9 mouse cellular contexts compared by ENCODE assay signal in the genomic region with DNA sequence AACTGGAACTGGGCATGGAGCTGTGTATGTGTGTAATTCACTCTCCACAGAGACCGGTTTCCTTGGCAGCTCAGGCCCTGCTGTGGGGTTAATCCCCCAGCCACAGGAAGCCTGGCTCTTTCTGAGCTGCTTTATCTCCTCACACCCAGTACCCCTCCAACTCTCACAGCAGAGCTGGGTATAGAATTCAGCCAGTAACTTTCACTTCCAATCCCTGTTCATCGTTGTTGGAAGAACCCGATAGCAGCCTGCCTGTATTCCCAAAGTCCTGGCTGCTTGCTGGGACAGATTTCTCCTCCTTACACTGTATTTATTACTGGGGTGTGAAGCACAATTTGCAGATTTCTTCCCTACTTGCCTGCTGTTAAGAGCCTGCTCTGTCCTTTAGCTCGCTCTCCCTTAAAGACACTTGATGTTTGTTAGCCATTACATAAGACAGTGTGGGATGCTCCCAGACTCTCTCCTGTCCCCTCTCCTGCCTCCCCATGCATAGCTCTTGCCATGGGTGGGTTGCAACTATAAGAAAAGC.
DNase-seq lines count a peak whose midpoint lies in the region; ATAC-seq and TF ChIP-seq lines count a peak whose summit lies in the region.
"Had no signal": no experiment of that assay in that cellular context is flagged by ENCODE, and none has a peak within 500 bp of the region (broad histone marks: within the 10 kb centered on the region; RNA-seq: fewer than 3 reads in every experiment).

No protein-coding gene starts in this region.

- H3K27ac ChIP-seq in heart, embryonic 15.5 days: 0 out of 2 replicates have a peak overlapping the region, but pooled peaks have one; percentile 19
- no peak overlapping the region for H3K27ac ChIP-seq in heart, embryonic 11.5 days (ENCODE audit: low read depth, low read length)
- peak overlapping the region; percentile 74 for H3K27ac ChIP-seq in olfactory bulb, adult 2 months (ENCODE audit: insufficient read depth, low read depth, low read length)
- H3K27ac ChIP-seq in kidney, embryonic 16.5 days (ENCODE audit: low read length): no peak overlapping the region
- H3K27ac ChIP-seq: limb, embryonic 12.5 days had no signal

- no peak for TF ChIP-seq POLR2A in olfactory bulb, adult 2 months (IDR thresholded peaks at IDR 0.05; ENCODE audit: insufficient read depth, low read depth, low read length)

- ATAC-seq in heart, embryonic 15.5 days (replicated peaks; ENCODE audit: insufficient number of reproducible peaks, insufficient read depth, low FRiP score, low read depth): no peak
- no peak for ATAC-seq in heart, embryonic 11.5 days (replicated peaks; ENCODE audit: insufficient number of reproducible peaks, low FRiP score, low TSS enrichment)
- no peak for ATAC-seq in kidney, embryonic 16.5 days (ENCODE audit: low FRiP score, low TSS enrichment)

- DNase-seq in cerebellum, postnatal 10 days: peak; percentile 59 to 68
- DNase-seq in layer of hippocampus, adult 8-10 months (ENCODE audit: low spot score in 2 of 2): peak; percentile 10 to 14
- no peak for DNase-seq in adrenal gland, adult 8-10 months
- no peak for DNase-seq in gastrocnemius, postnatal 10 days

- H3K36me3 ChIP-seq in heart, embryonic 15.5 days: no peaks in the 10 kb centered on the region
- no peaks in the 10 kb centered on the region for H3K36me3 ChIP-seq in heart, embryonic 11.5 days (ENCODE audit: control insufficient read depth, insufficient read depth, low read length)
- no peaks in the 10 kb centered on the region for H3K36me3 ChIP-seq in kidney, embryonic 16.5 days (ENCODE audit: insufficient read depth, low read length)
- H3K36me3 ChIP-seq: limb, embryonic 12.5 days had no signal

- no peak for TF ChIP-seq CTCF in olfactory bulb, adult 2 months (IDR thresholded peaks at IDR 0.05; ENCODE audit: insufficient read depth, low read depth, low read length)

- no peak overlapping the region for H3K4me3 ChIP-seq in heart, embryonic 15.5 days
- no peak overlapping the region for H3K4me3 ChIP-seq in heart, embryonic 11.5 days (ENCODE audit: low read depth, low read length)
- no peak overlapping the region for H3K4me3 ChIP-seq in olfactory bulb, adult 2 months (ENCODE audit: insufficient read depth, low read depth, low read length)
- no peak overlapping the region for H3K4me3 ChIP-seq in kidney, embryonic 16.5 days (ENCODE audit: low read length)
- H3K4me3 ChIP-seq: limb, embryonic 12.5 days had no signal

- no peak overlapping the region for H3K9ac ChIP-seq in heart, embryonic 15.5 days
- H3K9ac ChIP-seq in heart, embryonic 11.5 days (ENCODE audit: low read depth, low read length): no peak overlapping the region
- H3K9ac ChIP-seq in kidney, embryonic 16.5 days (replicated peaks; ENCODE audit: low read length): no peak overlapping the region
- H3K9ac ChIP-seq: limb, embryonic 12.5 days had no signal

- no peaks in the 10 kb centered on the region for H3K9me3 ChIP-seq in heart, embryonic 15.5 days (replicated peaks)
- no peaks in the 10 kb centered on the region for H3K9me3 ChIP-seq in heart, embryonic 11.5 days (replicated peaks; ENCODE audit: control insufficient read depth, low read length)
- H3K9me3 ChIP-seq in kidney, embryonic 16.5 days (ENCODE audit: low read length): no peaks in the 10 kb centered on the region
- H3K9me3 ChIP-seq: limb, embryonic 12.5 days had no signal

- WGBS in heart, embryonic 15.5 days: 38% methylated on average over 4 of the region's 4 CpGs
- whole genome bisulfite sequencing in heart, embryonic 11.5 days (ENCODE audit: insufficient replicate concordance): 24% methylated on average over 4 of the region's 4 CpGs
- 18% methylated on average over 4 of the region's 4 CpGs for WGBS in olfactory bulb, adult 2 months
- 56% methylated on average over 4 of the region's 4 CpGs for WGBS in kidney, embryonic 16.5 days

- H3K27me3 ChIP-seq in heart, embryonic 15.5 days: no peaks in the 10 kb centered on the region
- H3K27me3 ChIP-seq in heart, embryonic 11.5 days (ENCODE audit: control insufficient read depth, insufficient read depth, low read length): no peaks in the 10 kb centered on the region
- H3K27me3 ChIP-seq in kidney, embryonic 16.5 days (ENCODE audit: insufficient read depth, low read length): no peaks in the 10 kb centered on the region
- H3K27me3 ChIP-seq: limb, embryonic 12.5 days had no signal

- no peak overlapping the region for H3K4me2 ChIP-seq in heart, embryonic 15.5 days
- H3K4me2 ChIP-seq in heart, embryonic 11.5 days: no peak overlapping the region
- H3K4me2 ChIP-seq in kidney, embryonic 16.5 days (replicated peaks; ENCODE audit: low read depth, low read length): no peak overlapping the region
- H3K4me2 ChIP-seq: limb, embryonic 12.5 days had no signal

- peaks cover 7% of the 10 kb centered on the region for H3K4me1 ChIP-seq in heart, embryonic 15.5 days (replicated peaks)
- H3K4me1 ChIP-seq in heart, embryonic 11.5 days (ENCODE audit: control insufficient read depth, insufficient read depth, low read length): no peaks in the 10 kb centered on the region
- H3K4me1 ChIP-seq in olfactory bulb, adult 2 months (ENCODE audit: control insufficient read depth, insufficient read depth, low read length): peaks cover 6% of the 10 kb centered on the region
- peaks cover 7% of the 10 kb centered on the region; the same call in 1 of the 2 replicates for H3K4me1 ChIP-seq in kidney, embryonic 16.5 days (ENCODE audit: insufficient read depth, low read length)

Comparison
In these comparisons a context has a peak if more than half of its experiments do, and no peak if none do; other contexts are left out.
1. H3K27ac ChIP-seq: peak in heart, embryonic 15.5 days (single experiment) and olfactory bulb, adult 2 months (single experiment); none in heart, embryonic 11.5 days (single experiment) and kidney, embryonic 16.5 days (single experiment).
2. DNase-seq: peak in cerebellum, postnatal 10 days (2 of 2) and layer of hippocampus, adult 8-10 months (2 of 2); none in adrenal gland, adult 8-10 months (single experiment) and gastrocnemius, postnatal 10 days (single experiment).